Mouse (Mus musculus) layer of hippocampus, postnatal 25 days (tissue): ENCODE data around the gene Olfr512. TPM values are rescaled to one million over a fixed set of nuclear protein-coding genes. Genes with fewer than 3 reads are reported as not detected.

Experiments used
- DNase-seq, 2 experiments: peaks; one replicate each; pipeline ENCODE4 v3.0.0; 2022; ENCODE audit warnings: mixed read lengths in 2 of 2, low spot score in 1 of 2; ENCODE audit errors: extremely low spot score in 1 of 2
- total RNA-seq, 2 experiments: library from RNA; stranded (reverse); gene quantifications; 2 replicates each; pipeline ENCODE4 v1.2.3; 2021

The Olfr512 gene
- total RNA-seq, result not detected

- no peak for DNase-seq
These were observed at the start of gene Olfr512 for GRCm38 (mm10) chr7:108713020-108713419. Olfr512 (plus strand) TSS chr7:108713320.

- DNase-seq, result no peak
These were observed 47.0 kb upstream of the Olfr512 start, which contains the start of gene Olfr510 for GRCm38 (mm10) chr7:108666118-108666517. Olfr510 (plus strand) TSS chr7:108666418.

GRCm38 (mm10) chr7:108671058-108671457 is 42.1 kb upstream of the Olfr512 start:
- DNase-seq, result no peak

GRCm38 (mm10) chr7:108678886-108679285 is 34.2 kb upstream of the Olfr512 start:
- no peak for DNase-seq

- DNase-seq, result no peak
These were observed 37.6 kb downstream of the Olfr512 start, which contains the start of gene Olfr513 for GRCm38 (mm10) chr7:108750673-108751072. Olfr513 (plus strand) TSS chr7:108750973.

- no peak for DNase-seq
These were observed 47.3 kb downstream of the Olfr512 start for GRCm38 (mm10) chr7:108760411-108760810.

Other genes with a start within 250 kb of the Olfr512 start
- gene Olfr498, start 248.0 kb upstream of the Olfr512 start, total RNA-seq, result not detected
- gene Olfr502, start 188.3 kb upstream of the Olfr512 start, total RNA-seq, result not detected
- gene Olfr503, start 168.8 kb upstream of the Olfr512 start, total RNA-seq, result not detected
- not detected for gene Olfr504, start 147.5 kb upstream of the Olfr512 start, total RNA-seq
- not detected for gene Olfr506, start 102.5 kb upstream of the Olfr512 start, total RNA-seq
- gene Olfr507, start 91.5 kb upstream of the Olfr512 start, total RNA-seq, result not detected
- gene Olfr508, start 83.3 kb upstream of the Olfr512 start, total RNA-seq, result not detected
- not detected for gene Olfr509, start 61.4 kb upstream of the Olfr512 start, total RNA-seq
- not detected for gene Olfr510, start 46.9 kb upstream of the Olfr512 start, total RNA-seq
- not detected for gene Olfr513, start 37.7 kb downstream of the Olfr512 start, total RNA-seq
- not detected for gene Olfr514, start 112.7 kb downstream of the Olfr512 start, total RNA-seq
- gene Olfr516, start 137.2 kb downstream of the Olfr512 start, total RNA-seq, result not detected
- gene Olfr517, start 159.1 kb downstream of the Olfr512 start, total RNA-seq, result not detected
- gene Olfr518, start 171.7 kb downstream of the Olfr512 start, total RNA-seq, result not detected
- gene Olfr519, start 181.1 kb downstream of the Olfr512 start, total RNA-seq, result not detected
- gene Nlrp10, start 216.9 kb downstream of the Olfr512 start, total RNA-seq, result under 1 TPM; 0.49 to 0.52 TPM
- 10 to 100 TPM; 90.6 to 92.9 TPM for gene Eif3f, start 221.1 kb downstream of the Olfr512 start, total RNA-seq
- gene Tub, start 237.0 kb downstream of the Olfr512 start, total RNA-seq, result 100 to 1,000 TPM; 159 to 187 TPM